10 mouse cellular contexts compared by ENCODE assay signal in the genomic region with DNA sequence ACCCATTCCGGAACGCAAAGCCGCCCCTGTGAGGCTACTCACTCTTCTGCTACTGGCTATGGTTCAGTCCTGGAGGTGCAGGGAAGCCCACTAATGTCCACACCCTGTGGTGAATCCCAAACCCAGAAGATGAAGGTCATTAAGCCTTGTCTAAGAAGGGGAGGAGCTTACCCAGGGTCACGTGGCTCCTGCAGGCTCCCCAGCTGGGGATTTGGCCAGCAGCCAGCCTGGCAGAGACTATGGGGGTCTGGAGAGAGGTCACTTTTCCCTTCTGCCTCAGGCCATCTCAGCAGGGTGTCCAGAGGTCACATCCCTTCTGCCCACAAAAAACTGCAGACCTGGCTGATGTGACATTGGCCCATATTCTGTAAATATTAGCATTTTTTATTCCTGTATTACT.
DNase-seq lines count a peak whose midpoint lies in the region; ATAC-seq and TF ChIP-seq lines count a peak whose summit lies in the region.
"Had no signal": no experiment of that assay in that cellular context is flagged by ENCODE, and none has a peak within 500 bp of the region (broad histone marks: within the 10 kb centered on the region; RNA-seq: fewer than 3 reads in every experiment).

No protein-coding gene starts in this region.

- no peak for TF ChIP-seq CTCF in lung, postnatal 0 days (IDR thresholded peaks at IDR 0.05)

- H3K9me3 ChIP-seq in heart, embryonic 15.5 days (replicated peaks) = no peaks in the 10 kb centered on the region
- no peaks in the 10 kb centered on the region for H3K9me3 ChIP-seq in lung, postnatal 0 days (ENCODE audit: low read length)
- H3K9me3 ChIP-seq in intestine, embryonic 15.5 days = no peaks in the 10 kb centered on the region
- no peaks in the 10 kb centered on the region for H3K9me3 ChIP-seq in stomach, embryonic 15.5 days
- H3K9me3 ChIP-seq: neural tube, embryonic 12.5 days had no signal

- DNase-seq in heart, postnatal 14 days = no peak
- DNase-seq in lung, postnatal 0 days (ENCODE audit: low spot score) = peak; percentile 35
- no peak for DNase-seq in lung, adult 18-20 months
- DNase-seq in urinary bladder, postnatal 36 days (ENCODE audit: low spot score in 2 of 2) = no peak
- DNase-seq: cerebellum, adult 8-10 months had no signal

- H3K9ac ChIP-seq in heart, embryonic 15.5 days = no peak overlapping the region
- H3K9ac ChIP-seq in lung, postnatal 0 days (replicated peaks; ENCODE audit: low read depth) = no peak overlapping the region
- H3K9ac ChIP-seq in intestine, embryonic 15.5 days = no peak overlapping the region
- no peak overlapping the region for H3K9ac ChIP-seq in stomach, embryonic 15.5 days
- H3K9ac ChIP-seq: neural tube, embryonic 12.5 days had no signal

- no peak overlapping the region for H3K4me3 ChIP-seq in heart, embryonic 15.5 days
- no peak overlapping the region for H3K4me3 ChIP-seq in lung, postnatal 0 days (ENCODE audit: low read depth, low read length)
- no peak overlapping the region for H3K4me3 ChIP-seq in intestine, embryonic 15.5 days (replicated peaks)
- no peak overlapping the region for H3K4me3 ChIP-seq in stomach, embryonic 15.5 days (replicated peaks)
- H3K4me3 ChIP-seq: neural tube, embryonic 12.5 days had no signal

- H3K4me1 ChIP-seq in heart, embryonic 15.5 days (replicated peaks) = peaks cover 7% of the 10 kb centered on the region
- no peaks in the 10 kb centered on the region for H3K4me1 ChIP-seq in lung, postnatal 0 days (ENCODE audit: insufficient read depth, low read depth, low read length)
- H3K4me1 ChIP-seq in intestine, embryonic 15.5 days (replicated peaks) = peaks cover 11% of the 10 kb centered on the region
- peaks cover 16% of the 10 kb centered on the region for H3K4me1 ChIP-seq in stomach, embryonic 15.5 days

- 27% methylated on average over 4 of the region's 4 CpGs for WGBS in heart, embryonic 15.5 days
- 13% methylated on average over 4 of the region's 4 CpGs for WGBS in lung, postnatal 0 days
- WGBS in intestine, embryonic 15.5 days = 23% methylated on average over 4 of the region's 4 CpGs
- WGBS in stomach, embryonic 15.5 days = 25% methylated on average over 4 of the region's 4 CpGs

- H3K4me2 ChIP-seq in heart, embryonic 15.5 days = 0 out of 2 replicates have a peak overlapping the region, but pooled peaks have one; percentile 4
- no peak overlapping the region for H3K4me2 ChIP-seq in lung, postnatal 0 days (replicated peaks; ENCODE audit: low read depth, low read length)
- 0 out of 2 replicates have a peak overlapping the region, but pooled peaks have one; percentile 14 for H3K4me2 ChIP-seq in intestine, embryonic 15.5 days (replicated peaks)
- H3K4me2 ChIP-seq in stomach, embryonic 15.5 days = peak overlapping the region; percentile 9; the same call in 1 of the 2 replicates
- H3K4me2 ChIP-seq: neural tube, embryonic 12.5 days had no signal

- intact Hi-C loops in heart, postnatal 14 days (cut with DNase I) = loop anchor here (5.0 kb wide), 1 partner anchor 335 kb away; no protein-coding TSS in a partner anchor

- H3K27ac ChIP-seq in heart, embryonic 15.5 days = no peak overlapping the region
- H3K27ac ChIP-seq in lung, postnatal 0 days (ENCODE audit: low read length) = no peak overlapping the region
- H3K27ac ChIP-seq in intestine, embryonic 15.5 days = 0 out of 2 replicates have a peak overlapping the region, but pooled peaks have one; percentile 14
- H3K27ac ChIP-seq in stomach, embryonic 15.5 days = no peak overlapping the region
- H3K27ac ChIP-seq: kidney, postnatal 0 days; neural tube, embryonic 12.5 days had no signal

- H3K27me3 ChIP-seq in heart, embryonic 15.5 days = peaks cover 39% of the 10 kb centered on the region
- 0 out of 2 replicates have a peak, but pooled peaks cover 8% of the 10 kb centered on the region for H3K27me3 ChIP-seq in lung, postnatal 0 days (replicated peaks; ENCODE audit: insufficient read depth, low read length)
- no peaks in the 10 kb centered on the region for H3K27me3 ChIP-seq in intestine, embryonic 15.5 days (replicated peaks)
- no peaks in the 10 kb centered on the region for H3K27me3 ChIP-seq in stomach, embryonic 15.5 days (replicated peaks)
- H3K27me3 ChIP-seq: neural tube, embryonic 12.5 days had no signal

- no peak for TF ChIP-seq EP300 in lung, postnatal 0 days (IDR thresholded peaks at IDR 0.05)

- no peaks in the 10 kb centered on the region for H3K36me3 ChIP-seq in heart, embryonic 15.5 days
- H3K36me3 ChIP-seq in lung, postnatal 0 days (ENCODE audit: insufficient read depth, low read length) = no peaks in the 10 kb centered on the region
- no peaks in the 10 kb centered on the region for H3K36me3 ChIP-seq in intestine, embryonic 15.5 days
- H3K36me3 ChIP-seq in stomach, embryonic 15.5 days = no peaks in the 10 kb centered on the region
- H3K36me3 ChIP-seq: neural tube, embryonic 12.5 days had no signal

- ATAC-seq in heart, embryonic 15.5 days (replicated peaks; ENCODE audit: insufficient number of reproducible peaks, insufficient read depth, low FRiP score, low read depth) = 0 out of 2 replicates have a peak, but pooled peaks have one; percentile 8
- ATAC-seq in lung, postnatal 0 days = 0 out of 2 replicates have a peak, but pooled peaks have one; percentile 16
- peak; percentile 35 for ATAC-seq in intestine, embryonic 15.5 days
- no peak for ATAC-seq in stomach, embryonic 15.5 days (ENCODE audit: insufficient read depth, low FRiP score, low read depth)
